Mouse (Mus musculus) embryonic facial prominence, embryonic 15.5 days (tissue): ENCODE measurements at regions not wholly inside any gene's neighbourhood (a gene's known extent, or its start where the extent isn't known, plus 50 kb on each side); places are given as distances from the start of the nearest gene placed in this dataset.
"Not testable (repeated sequence)": the region's sequence is repeated elsewhere in the genome, so short reads cannot be mapped to it uniquely, and the experiment has no call there.

Experiments used
- ATAC-seq: fragments of 200-750 bp; cut with Nextera tagmentation; 2 replicates; pipeline ENCODE4 v1.8.0; 2017; ENCODE audit warnings: low read depth, moderate TSS enrichment; ENCODE audit not compliant: insufficient number of reproducible peaks, low FRiP score, low TSS enrichment
- H3K27ac ChIP-seq: fragments of 300-500 bp; sonication (generic); replicated peaks from 2 replicates; pipeline ENCODE4 v1.5.1; 2015; ENCODE audit warnings: mild to moderate bottlenecking, inconsistent platforms
- H3K27me3 ChIP-seq: fragments of 300-500 bp; sonication (generic); 2 replicates; pipeline ENCODE4 v1.6.1; 2015; ENCODE audit warnings: inconsistent platforms
- H3K36me3 ChIP-seq: fragments of 300-500 bp; sonication (generic); 2 replicates; pipeline ENCODE4 v1.6.1; 2015; ENCODE audit warnings: mild to moderate bottlenecking, inconsistent platforms
- H3K4me1 ChIP-seq: fragments of 300-500 bp; sonication (generic); 2 replicates; pipeline ENCODE4 v1.6.1; 2015; ENCODE audit warnings: inconsistent platforms
- H3K4me2 ChIP-seq: fragments of 300-500 bp; sonication (generic); replicated peaks from 2 replicates; pipeline ENCODE4 v1.6.1; 2015; ENCODE audit warnings: mild to moderate bottlenecking, inconsistent platforms
- H3K4me3 ChIP-seq: fragments of 300-500 bp; sonication (generic); replicated peaks from 2 replicates; pipeline ENCODE4 v1.5.1; 2015; ENCODE audit warnings: mild to moderate bottlenecking, inconsistent platforms
- H3K9ac ChIP-seq: fragments of 300-500 bp; sonication (generic); 2 replicates; pipeline ENCODE4 v1.6.1; 2015; ENCODE audit warnings: inconsistent platforms
- H3K9me3 ChIP-seq: fragments of 300-500 bp; sonication (generic); replicated peaks from 2 replicates; pipeline ENCODE4 v1.6.1; 2016; ENCODE audit warnings: inconsistent platforms
- WGBS: fragments of 180-500 bp; shearing (Covaris S2); methylation state at CpG from one replicate; pipeline ENCODE4 v1.1.7; 2015; 5-methylcytosine and 5-hydroxymethylcytosine counted together

- ATAC-seq: no peak
- Histone ChIP-seq H3K9me3 (no peaks in the 10 kb centered on the region), H3K9ac (no peak overlapping the region), H3K4me2 (no peak overlapping the region), H3K4me3 (no peak overlapping the region), H3K36me3 (no peaks in the 10 kb centered on the region), H3K27ac (no peak overlapping the region), H3K4me1 (no peaks in the 10 kb centered on the region), H3K27me3 (no peaks in the 10 kb centered on the region)
- 70% methylated on average over 5 of the region's 5 CpGs for WGBS
Observed at GRCm38 (mm10) chr16:50010074-50010473, 209.7 kb downstream of the Cd47 start.

DNA sequence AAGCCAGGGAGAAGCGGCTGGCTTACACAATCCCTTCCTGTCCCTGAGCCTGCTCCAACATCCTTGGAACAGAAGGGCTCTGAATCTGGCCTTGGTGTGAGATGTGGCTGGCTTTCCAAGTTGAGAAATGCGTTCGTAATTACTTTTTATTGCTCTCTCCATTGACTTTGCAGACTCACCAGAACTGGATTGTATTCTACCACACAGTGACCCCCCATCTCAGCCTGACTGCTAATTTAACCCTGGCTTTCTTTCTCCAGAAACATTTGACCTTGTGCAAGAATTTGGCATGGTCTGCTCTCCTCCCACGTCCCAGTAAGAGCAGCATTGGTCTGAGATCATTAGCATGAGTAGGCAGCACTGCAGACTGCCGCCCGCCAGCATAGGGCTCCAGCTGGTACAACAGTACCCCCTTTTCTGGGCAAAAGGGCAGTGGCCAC lies 210.2 kb downstream of the Cd47 start:
- Histone ChIP-seq H3K4me1 (no peaks in the 10 kb centered on the region), H3K4me2 (no peak overlapping the region), H3K36me3 (no peaks in the 10 kb centered on the region), H3K9ac (no peak overlapping the region), H3K27me3 (no peaks in the 10 kb centered on the region), H3K4me3 (no peak overlapping the region), H3K9me3 (no peaks in the 10 kb centered on the region), H3K27ac (no peak overlapping the region)
- ATAC-seq: no peak
- WGBS: 77% methylated on average over 6 of the region's 6 CpGs

DNA sequence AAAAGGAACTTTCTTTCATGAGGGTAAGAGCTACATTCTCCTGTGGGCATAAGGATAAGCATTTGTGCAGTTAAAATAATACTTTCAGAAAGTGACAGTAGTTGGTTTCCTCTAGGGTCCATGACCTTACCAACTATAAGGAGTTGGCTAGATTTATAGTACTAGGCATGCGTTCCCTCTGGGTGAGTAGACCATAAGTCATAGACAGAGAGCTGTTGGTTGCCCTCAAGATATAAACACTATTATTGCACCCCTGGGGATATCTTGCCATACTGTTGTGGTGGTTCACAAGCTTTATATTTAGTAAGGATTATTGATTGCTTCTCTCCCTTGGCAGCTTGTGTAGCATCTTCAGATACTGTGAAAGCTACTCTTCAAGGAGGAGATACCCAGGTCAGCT lies 223.6 kb downstream of the Cd47 start:
- H3K36me3 ChIP-seq: no peaks in the 10 kb centered on the region
- H3K9ac ChIP-seq: no peak overlapping the region
- H3K4me1 ChIP-seq: peaks cover 3% of the 10 kb centered on the region; the same call in 1 of the 2 replicates
- H3K4me2 ChIP-seq: no peak overlapping the region
- no peak for ATAC-seq
- no peak overlapping the region for H3K27ac ChIP-seq
- no peak overlapping the region for H3K4me3 ChIP-seq
- no peaks in the 10 kb centered on the region for H3K27me3 ChIP-seq
- WGBS: 97% methylated on average over 1 of the region's 1 CpGs
- H3K9me3 ChIP-seq: no peaks in the 10 kb centered on the region

DNA sequence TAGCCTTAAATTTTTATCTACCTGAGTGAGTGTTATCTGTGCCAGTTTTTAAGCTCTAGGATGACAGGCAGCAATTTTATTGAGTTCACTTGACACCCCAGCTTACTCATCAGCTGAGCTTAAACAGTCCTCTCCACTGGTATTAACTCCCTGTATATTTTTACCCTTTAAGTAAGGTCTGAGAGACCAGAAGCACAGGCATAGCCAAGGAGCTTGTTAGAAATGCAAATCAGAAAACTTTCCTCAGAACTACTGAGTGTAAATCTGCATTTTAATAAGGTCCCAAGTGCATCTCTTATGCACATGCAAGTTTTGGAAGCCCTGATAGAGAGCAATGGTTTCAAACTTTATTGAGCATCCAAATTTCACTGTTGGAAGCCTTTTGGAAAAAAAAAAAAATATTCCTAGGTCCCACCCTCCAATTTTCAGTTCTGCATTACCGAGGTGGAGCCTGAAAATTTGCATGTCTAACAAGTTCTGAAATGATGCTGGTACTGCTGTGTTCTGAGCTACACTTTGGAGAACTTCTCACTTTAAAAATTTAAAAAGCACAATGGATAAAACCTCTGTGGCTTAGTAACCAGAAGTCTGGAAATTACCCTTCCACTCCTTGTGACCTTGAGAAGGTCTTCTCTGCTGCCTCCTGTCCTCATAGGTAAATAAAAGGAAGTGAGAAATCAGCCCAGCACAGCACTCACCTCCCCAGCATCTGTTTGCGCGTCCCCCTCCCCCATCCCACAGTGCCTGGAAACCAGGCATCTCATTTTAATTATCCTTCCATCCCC lies 226.0 kb downstream of the Cd47 start:
- H3K27me3 ChIP-seq: no peaks in the 10 kb centered on the region
- H3K4me3 ChIP-seq: no peak overlapping the region
- no peaks in the 10 kb centered on the region for H3K9me3 ChIP-seq
- H3K9ac ChIP-seq: no peak overlapping the region
- H3K27ac ChIP-seq: no peak overlapping the region
- H3K36me3 ChIP-seq: no peaks in the 10 kb centered on the region
- peaks cover 3% of the 10 kb centered on the region; the same call in 1 of the 2 replicates for H3K4me1 ChIP-seq
- H3K4me2 ChIP-seq: no peak overlapping the region
- no peak for ATAC-seq
- WGBS: 10% methylated on average over 3 of the region's 3 CpGs

- whole genome bisulfite sequencing: 10% methylated on average over 2 of the region's 2 CpGs
- no peak overlapping the region for H3K27ac ChIP-seq
- ATAC-seq: no peak
- H3K4me1 ChIP-seq: peaks cover 3% of the 10 kb centered on the region; the same call in 1 of the 2 replicates
- no peaks in the 10 kb centered on the region for H3K27me3 ChIP-seq
- H3K36me3 ChIP-seq: no peaks in the 10 kb centered on the region
- H3K4me2 ChIP-seq: no peak overlapping the region
- no peaks in the 10 kb centered on the region for H3K9me3 ChIP-seq
- H3K4me3 ChIP-seq: no peak overlapping the region
- H3K9ac ChIP-seq: no peak overlapping the region
Observed at GRCm38 (mm10) chr16:50027189-50027588, 226.9 kb downstream of the Cd47 start.

- ATAC-seq: no peak
- H3K9ac ChIP-seq: no peak overlapping the region
- H3K4me3 ChIP-seq: no peak overlapping the region
- no peaks in the 10 kb centered on the region for H3K27me3 ChIP-seq
- no peaks in the 10 kb centered on the region for H3K9me3 ChIP-seq
- no peak overlapping the region for H3K4me2 ChIP-seq
- peaks cover 3% of the 10 kb centered on the region; the same call in 1 of the 2 replicates for H3K4me1 ChIP-seq
- H3K36me3 ChIP-seq: no peaks in the 10 kb centered on the region
- no peak overlapping the region for H3K27ac ChIP-seq
- WGBS: 67% methylated on average over 1 of the region's 1 CpGs
Observed at GRCm38 (mm10) chr16:50029711-50030110, 229.4 kb downstream of the Cd47 start.

DNA sequence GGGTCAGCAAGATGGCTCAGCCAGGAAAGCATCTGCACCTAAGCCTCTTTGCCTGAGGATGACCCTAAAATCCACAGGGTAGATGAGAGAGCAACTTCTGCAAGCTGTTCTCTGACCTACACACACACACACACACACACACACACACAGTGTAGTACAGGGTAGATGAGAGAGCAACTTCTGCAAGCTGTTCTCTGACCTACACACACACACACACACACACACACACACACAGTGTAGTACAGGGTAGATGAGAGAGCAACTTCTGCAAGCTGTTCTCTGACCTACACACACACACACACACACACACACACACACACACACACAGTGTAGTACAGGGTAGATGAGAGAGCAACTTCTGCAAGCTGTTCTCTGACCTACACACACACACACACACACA lies 230.0 kb downstream of the Cd47 start:
- ATAC-seq: peak; percentile 75; the same call in 1 of the 2 replicates
- H3K9me3 ChIP-seq, H3K4me3 ChIP-seq, H3K27me3 ChIP-seq, H3K36me3 ChIP-seq, H3K27ac ChIP-seq, H3K4me1 ChIP-seq, H3K4me2 ChIP-seq, H3K9ac ChIP-seq: not testable (repeated sequence)

DNA sequence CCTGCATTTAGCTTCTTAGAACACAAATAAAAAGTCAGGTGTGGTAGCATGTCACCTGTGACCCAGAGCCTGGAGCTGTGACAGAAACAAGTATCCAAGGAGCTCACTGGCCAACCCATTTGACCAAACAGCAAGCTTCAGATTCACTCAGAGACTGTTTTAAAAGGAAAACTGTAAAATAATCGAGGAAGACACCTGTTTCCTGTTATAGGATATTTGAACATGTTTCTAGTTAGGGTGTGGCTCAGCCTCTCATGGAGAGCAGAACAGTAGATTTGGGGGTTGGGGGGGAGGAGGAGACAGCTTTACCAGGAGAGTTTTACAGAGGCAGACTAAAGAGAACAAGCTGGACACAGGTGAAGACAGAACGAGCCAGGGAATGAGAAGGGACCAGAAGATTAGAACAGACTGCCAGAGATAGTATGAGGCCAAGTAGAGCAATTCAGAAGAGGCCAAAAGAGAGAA lies 230.6 kb downstream of the Cd47 start:
- no peak overlapping the region for H3K4me3 ChIP-seq
- no peak overlapping the region for H3K4me2 ChIP-seq
- WGBS: 14% methylated on average over 2 of the region's 2 CpGs
- no peak for ATAC-seq
- no peak overlapping the region for H3K27ac ChIP-seq
- no peaks in the 10 kb centered on the region for H3K36me3 ChIP-seq
- H3K9me3 ChIP-seq: no peaks in the 10 kb centered on the region
- no peaks in the 10 kb centered on the region for H3K27me3 ChIP-seq
- H3K4me1 ChIP-seq: peaks cover 3% of the 10 kb centered on the region; the same call in 1 of the 2 replicates
- H3K9ac ChIP-seq: no peak overlapping the region

DNA sequence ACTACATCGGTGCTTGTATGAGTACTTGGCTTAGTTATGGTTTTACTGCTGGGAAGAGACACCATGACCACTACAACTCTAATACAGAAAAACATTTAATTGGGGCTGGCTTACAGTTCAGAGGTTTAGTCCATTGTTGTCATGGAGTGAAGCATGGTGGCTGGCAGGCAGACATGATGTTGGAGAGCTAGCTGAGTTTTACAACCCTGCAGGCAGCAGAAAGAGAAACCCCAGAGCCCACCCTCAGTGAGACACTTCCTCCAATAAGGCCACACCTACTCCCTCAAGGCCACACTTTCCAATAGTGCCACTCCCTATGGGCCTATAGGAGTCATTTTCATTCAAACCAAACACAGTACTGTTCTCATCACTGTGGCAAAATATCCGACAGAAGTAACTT lies 232.5 kb downstream of the Cd47 start:
- no peaks in the 10 kb centered on the region for H3K9me3 ChIP-seq
- no peak overlapping the region for H3K4me2 ChIP-seq
- H3K27me3 ChIP-seq: no peaks in the 10 kb centered on the region
- H3K27ac ChIP-seq: no peak overlapping the region
- 70% methylated on average over 2 of the region's 2 CpGs for WGBS
- no peak overlapping the region for H3K4me3 ChIP-seq
- no peaks in the 10 kb centered on the region for H3K4me1 ChIP-seq
- no peak overlapping the region for H3K9ac ChIP-seq
- H3K36me3 ChIP-seq: no peaks in the 10 kb centered on the region
- no peak for ATAC-seq

GRCm38 (mm10) chr16:50036296-50036734 lies 236.0 kb downstream of the Cd47 start:
- Histone ChIP-seq H3K9ac (no peak overlapping the region), H3K36me3 (no peaks in the 10 kb centered on the region), H3K4me1 (no peaks in the 10 kb centered on the region), H3K4me2 (no peak overlapping the region), H3K27me3 (no peaks in the 10 kb centered on the region), H3K27ac (no peak overlapping the region), H3K4me3 (no peak overlapping the region), H3K9me3 (no peaks in the 10 kb centered on the region)
- 43% methylated on average over 5 of the region's 5 CpGs for WGBS
- ATAC-seq: no peak

GRCm38 (mm10) chr16:50044103-50044502 lies 243.8 kb downstream of the Cd47 start:
- ATAC-seq: no peak
- Histone ChIP-seq H3K9ac (no peak overlapping the region), H3K27me3 (no peaks in the 10 kb centered on the region), H3K4me2 (no peak overlapping the region), H3K4me1 (peaks cover 6% of the 10 kb centered on the region; the same call in 1 of the 2 replicates), H3K36me3 (no peaks in the 10 kb centered on the region), H3K27ac (no peak overlapping the region), H3K4me3 (no peak overlapping the region), H3K9me3 (no peaks in the 10 kb centered on the region)
- 89% methylated on average over 1 of the region's 1 CpGs for WGBS
